Mouse (Mus musculus) adrenal gland, postnatal 36 days (tissue): ENCODE measurements around the gene Flad1. TPM values are rescaled to one million over a fixed set of nuclear protein-coding genes. Genes with fewer than 3 reads are reported as not detected.

Experiments
- DNase-seq, 2 experiments: peaks; one replicate each; pipeline ENCODE4 v3.0.0; 2021; ENCODE audit warnings: mixed read lengths in 1 of 2
- long read RNA-seq, 2 experiments: library from polyadenylated mRNA; stranded (forward); transcript quantifications; one replicate each; pipeline ENCODE4 v2.0.0; 2021; ENCODE audit warnings: borderline sequencing depth in 2 of 2
- total RNA-seq, 2 experiments: library from RNA; stranded (reverse); gene quantifications; 2 replicates each; pipeline ENCODE4 v1.2.3; 2021

Gene Flad1
- total RNA-seq: 10 to 100 TPM; 23.3 to 30.0 TPM
- long read RNA-seq, experiment 1, transcript Flad1-202 (8 exons, 2,238 nt): minor isoform, 5 of 45 reads
- long read RNA-seq, experiment 1, transcript Flad1-204 (8 exons, 2,892 nt): major isoform, 24 of 45 reads
- long read RNA-seq, experiment 1, partial matches to known transcripts: 7 of 45 reads
- long read RNA-seq, experiment 1, other reads (novel, unspliced or antisense): 9 of 45 reads
- long read RNA-seq, experiment 2, transcript Flad1-204 (8 exons, 2,892 nt): major isoform, 8 of 16 reads
- long read RNA-seq, experiment 2, partial matches to known transcripts: 2 of 16 reads
- long read RNA-seq, experiment 2, other reads (novel, unspliced or antisense): 2 of 16 reads

DNA sequence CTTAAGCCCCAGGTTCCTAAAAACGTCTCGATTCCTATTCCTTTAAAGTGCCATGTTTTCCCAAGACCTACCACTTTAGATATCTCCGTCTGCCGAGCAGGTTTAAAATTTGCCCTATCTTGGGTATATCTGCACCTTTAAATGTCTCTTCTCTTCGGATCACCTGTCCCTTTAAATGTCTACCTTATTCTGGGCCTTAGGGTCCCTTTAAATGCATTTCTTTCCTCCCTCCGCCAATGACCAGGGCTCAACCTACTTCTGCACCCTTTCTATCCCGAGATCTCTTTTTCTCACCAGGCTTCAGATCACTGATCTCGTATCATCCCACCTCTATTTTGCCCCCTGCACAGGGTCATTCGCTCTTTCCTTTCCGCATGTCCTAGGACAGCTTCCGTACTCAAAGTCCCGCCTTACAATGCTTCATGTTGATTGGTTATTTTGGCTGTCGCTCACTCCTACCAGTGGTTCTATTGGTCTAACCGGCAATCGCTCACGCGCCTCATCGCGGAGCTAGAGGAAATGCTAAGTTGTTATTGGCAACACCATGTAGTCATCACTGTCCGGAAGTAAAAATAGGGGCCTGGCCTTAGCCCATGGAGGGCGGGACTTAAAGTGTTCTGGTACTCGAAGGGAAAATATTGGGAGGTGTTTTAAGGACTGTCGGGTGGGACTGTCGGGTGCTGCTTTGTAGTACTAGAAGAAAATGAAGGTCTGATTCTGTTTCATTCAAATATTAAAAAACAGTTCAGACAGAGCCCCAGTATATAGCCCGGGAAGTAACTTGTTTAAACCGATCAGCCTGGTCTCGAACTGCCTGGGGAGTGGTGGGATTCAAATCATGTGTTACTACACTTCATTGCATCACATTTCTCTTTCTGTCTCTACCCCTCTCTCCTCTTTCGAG is at the start of gene Flad1:
Gene Flad1, minus strand, starts transcription at position 381 of the 904 bp plus-strand sequence.
- peak; percentile 91 to 94 for DNase-seq

GRCm38 (mm10) chr3:89458965-89459807 is 47.5 kb upstream of the Flad1 start:
- DNase-seq: peak; percentile 95 to 96

GRCm38 (mm10) chr3:89458372-89458964 is 46.8 kb upstream of the Flad1 start:
- peak in 1 of 2 experiments; percentile 48 for DNase-seq

GRCm38 (mm10) chr3:89456726-89457665 is 45.3 kb upstream of the Flad1 start:
- peak; percentile 71 to 82 for DNase-seq

DNA sequence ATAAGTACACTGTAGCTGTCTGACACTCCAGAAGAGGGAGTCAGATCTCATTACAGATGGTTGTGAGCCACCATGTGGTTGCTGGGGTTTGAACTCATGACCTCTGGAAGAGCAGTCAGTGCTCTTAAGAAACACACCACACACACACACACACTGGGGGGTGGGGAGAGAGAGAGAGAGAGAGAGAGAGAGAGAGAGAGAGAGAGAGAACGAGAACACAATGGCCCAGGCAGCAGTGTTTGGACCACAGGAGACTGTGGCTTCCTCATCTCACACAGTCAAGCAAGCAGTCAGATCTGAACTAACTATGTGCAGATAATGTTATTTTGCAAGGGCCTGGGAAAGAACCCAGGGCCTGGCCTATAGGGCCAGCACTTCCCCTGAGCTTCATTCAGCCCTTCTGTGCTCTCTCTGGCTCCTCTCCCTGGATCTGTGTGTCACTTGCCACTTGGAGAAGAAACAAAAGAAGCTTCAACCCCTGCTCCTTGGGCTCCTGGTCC is 44.2 kb upstream of the Flad1 start:
- DNase-seq: no peak

DNA sequence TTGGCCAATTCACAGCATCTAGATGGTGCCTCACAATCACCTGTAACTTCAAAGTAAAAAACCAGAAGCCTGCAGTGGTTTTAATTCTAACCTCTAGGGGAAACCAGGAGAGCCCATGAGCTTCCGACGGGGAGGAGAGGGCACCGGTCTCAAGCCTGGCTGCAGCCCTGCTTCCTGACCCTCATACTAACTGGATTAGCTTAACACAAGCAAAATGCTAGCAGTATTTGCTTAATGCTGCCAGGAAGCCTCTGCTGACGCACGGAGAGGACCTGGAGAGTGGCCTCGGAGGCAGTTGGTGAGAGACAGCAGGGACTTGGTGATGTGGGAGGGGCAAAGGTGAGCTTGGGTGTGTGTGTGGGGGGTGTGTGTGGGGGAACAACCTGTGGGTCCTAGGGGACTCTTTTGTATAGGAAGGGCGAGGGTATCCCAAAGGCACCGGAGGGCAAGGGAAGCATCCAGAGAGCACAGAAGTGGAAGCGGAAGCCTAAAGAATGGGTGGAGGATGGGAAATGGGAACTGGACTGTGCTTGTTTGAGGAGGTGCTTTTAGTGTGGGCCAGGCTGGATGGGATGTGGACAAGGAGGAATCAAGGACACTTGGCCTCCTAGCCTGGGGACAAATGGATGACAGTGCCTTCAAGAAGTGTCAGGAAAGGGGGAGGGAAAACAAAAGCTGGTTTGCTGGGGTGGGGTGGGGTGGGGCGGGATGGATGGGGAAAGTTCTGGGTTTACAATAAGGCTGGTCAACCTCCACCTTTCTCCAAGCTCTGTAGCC is 42.9 kb upstream of the Flad1 start, which contains the start of gene Pmvk:
Gene Pmvk, plus strand, starts transcription at position 141 of the 777 bp plus-strand sequence.
- no peak for DNase-seq

DNA sequence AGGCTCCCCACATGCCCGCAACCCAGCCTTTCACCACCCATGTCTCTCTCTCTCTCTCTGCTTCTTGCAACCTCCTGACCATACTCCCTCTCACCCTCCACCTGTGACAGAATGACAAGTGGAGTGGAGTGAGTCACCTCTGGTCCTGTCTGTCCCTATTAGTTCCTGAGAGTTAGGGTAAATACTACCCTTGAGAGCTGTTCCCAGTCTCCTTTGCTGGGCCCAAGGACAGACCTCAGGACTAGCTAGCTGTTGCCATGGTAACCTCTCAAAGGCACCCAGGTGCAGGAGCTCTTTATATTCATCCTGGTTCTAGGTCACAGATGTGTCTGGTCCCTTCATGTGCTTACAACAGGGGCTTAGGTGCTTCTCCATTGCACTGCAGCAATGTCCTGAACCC is 40.2 kb upstream of the Flad1 start:
- no peak for DNase-seq

DNA sequence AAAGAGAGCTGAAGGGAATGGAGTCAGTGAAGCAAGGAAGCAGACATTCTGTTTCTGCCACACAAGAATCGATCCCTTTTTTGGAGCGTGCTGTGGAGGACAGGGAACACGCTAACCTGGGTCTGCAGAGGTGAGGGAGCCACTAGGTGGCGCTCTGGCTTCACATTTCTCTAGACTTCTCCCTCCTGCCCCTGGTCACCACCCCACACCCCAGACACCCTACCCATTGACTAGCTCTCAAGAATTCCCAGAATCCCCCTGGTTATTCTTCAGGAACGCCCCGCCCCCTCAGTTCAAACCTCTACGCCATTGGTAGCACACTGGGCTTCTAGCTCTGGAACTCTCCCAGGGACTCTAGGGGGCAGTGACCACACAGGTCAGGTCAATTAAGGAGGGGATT is 37.9 kb upstream of the Flad1 start:
- DNase-seq: peak; percentile 75 to 88

- DNase-seq: peak; percentile 85 to 86
These were observed 37.3 kb upstream of the Flad1 start for GRCm38 (mm10) chr3:89448720-89449537.

DNA sequence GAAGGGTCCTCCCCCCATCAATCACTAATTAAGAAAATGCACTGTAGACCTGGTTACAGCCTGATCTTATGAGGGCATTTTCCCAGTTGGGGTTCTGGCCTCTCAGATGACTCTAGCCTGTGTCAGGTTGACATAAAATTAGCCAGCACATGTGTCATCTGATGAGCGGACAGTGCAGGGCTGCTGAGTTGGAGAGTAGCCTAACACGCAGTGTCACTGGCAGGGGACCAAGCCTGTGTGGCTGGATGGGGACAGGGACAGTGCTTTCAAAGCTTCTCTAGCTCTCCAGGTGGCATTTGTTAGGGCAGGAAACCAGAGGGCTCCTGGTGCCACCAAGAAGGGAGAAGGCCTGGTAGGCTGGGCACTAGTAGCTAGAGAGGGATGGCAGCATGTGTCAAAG is 29.0 kb upstream of the Flad1 start:
- DNase-seq: peak; percentile 70 to 73

- peak; percentile 50 for DNase-seq
These were observed 25.6 kb upstream of the Flad1 start for GRCm38 (mm10) chr3:89437269-89437668.

GRCm38 (mm10) chr3:89436176-89437113 is 24.8 kb upstream of the Flad1 start, which contains the start of gene Pbxip1:
Pbxip1 (plus strand) TSS chr3:89436706.
- DNase-seq: peak; percentile 72 to 79

- DNase-seq: no peak
These were observed 23.4 kb upstream of the Flad1 start for GRCm38 (mm10) chr3:89435041-89435440.

GRCm38 (mm10) chr3:89434532-89434931 is 22.9 kb upstream of the Flad1 start:
- DNase-seq: no peak

GRCm38 (mm10) chr3:89432606-89433005 is 20.9 kb upstream of the Flad1 start:
- DNase-seq: no peak

- DNase-seq: peak; percentile 98
These were observed 18.8 kb upstream of the Flad1 start, which contains the start of gene Pygo2 for GRCm38 (mm10) chr3:89430171-89431159. Pygo2 (plus strand) TSS chr3:89430214.
